Mouse (Mus musculus): ENCODE measurements around the gene Golgb1. TPM values are rescaled to one million over a fixed set of nuclear protein-coding genes. Genes with fewer than 3 reads are reported as not detected.

Golgb1 gene
- polyA plus RNA-seq, 2 experiments from 2014 or later, result 37.9 to 41.0 TPM

DNA sequence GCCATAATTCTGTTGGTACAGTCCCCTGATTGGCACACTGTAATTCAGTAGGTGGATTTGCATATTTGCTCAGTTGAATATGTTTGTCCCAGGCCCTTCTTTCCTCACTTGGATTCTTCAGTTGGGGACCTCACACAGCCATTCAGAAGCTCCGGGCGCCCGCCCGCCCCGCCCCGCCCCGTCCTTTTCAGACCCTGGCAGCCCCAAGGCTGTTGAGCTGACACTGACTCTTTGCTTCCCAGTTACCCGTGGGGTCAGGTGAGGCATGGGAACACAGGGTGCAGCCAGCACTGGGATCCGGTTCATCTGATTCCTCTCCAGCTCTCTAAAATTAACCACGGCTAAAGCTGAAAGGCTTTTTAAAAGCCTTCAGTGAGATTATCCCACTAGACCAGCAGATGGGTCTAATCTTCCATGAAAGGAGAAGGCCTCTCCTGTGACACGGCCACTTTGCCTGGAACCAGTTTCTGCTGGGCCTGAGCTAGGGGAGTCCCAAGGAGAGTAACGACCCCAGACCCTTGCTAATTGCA is 70.0 kb downstream of the Golgb1 start:
- no peak for ATAC-seq

DNA sequence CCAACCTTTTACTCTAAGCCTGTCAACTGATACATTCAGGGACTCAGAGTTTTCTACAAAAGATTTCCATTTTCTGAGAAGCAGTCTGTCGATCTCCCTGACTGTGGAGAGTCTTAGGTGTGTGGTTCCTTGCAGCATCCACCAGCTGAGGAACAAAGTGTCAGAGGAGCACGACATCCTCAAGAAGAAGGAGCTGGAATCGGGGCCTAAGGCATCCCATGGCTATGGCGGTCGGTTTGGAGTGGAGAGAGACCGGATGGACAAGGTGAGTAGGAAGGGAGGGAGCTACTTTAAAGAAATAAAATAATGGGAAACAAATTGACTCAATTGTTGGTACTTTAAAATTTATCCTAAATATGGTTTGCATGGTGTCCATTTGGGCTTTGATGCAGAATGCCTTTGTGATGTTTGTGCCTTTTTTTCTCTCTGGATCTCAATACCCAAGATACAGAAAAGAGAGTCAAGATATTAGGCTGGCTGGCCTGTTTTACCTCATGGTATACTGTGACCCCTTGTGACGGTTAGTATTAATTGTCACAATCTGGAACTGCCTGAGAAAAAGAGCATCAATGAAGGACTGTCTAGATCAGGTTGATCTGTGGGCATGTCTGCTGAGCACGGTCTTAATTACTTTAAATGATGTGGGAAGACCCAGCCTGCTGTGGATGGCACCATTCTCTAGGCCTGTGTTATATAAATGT is 71.7 kb downstream of the Golgb1 start:
- no peak for ATAC-seq

DNA sequence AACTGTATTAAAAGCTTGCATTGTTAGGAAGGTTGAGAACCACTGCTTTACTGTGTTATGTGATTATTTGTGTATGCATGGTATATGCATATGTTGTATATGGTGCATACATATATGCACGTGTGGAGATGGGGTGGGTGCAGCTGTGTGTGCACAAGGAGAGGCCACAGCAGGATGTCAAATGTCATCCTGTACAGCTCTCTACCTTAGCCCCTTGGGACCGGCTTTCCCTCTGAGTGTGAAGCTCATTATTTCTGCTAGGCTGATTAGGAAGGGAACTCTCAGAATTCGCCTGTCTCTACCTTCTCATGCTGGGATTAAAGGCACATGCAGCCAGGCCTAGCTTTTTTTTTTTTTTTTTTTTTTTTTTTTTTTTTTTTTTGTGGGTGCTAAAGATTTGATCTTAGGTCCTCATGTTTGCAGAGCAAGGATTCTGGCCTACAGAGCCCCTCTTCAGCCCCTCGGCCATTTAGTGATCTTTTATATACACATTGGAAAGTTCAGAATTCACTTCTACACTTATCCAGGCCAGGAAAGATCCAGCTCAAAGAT is 72.8 kb downstream of the Golgb1 start:
- no peak for ATAC-seq

DNA sequence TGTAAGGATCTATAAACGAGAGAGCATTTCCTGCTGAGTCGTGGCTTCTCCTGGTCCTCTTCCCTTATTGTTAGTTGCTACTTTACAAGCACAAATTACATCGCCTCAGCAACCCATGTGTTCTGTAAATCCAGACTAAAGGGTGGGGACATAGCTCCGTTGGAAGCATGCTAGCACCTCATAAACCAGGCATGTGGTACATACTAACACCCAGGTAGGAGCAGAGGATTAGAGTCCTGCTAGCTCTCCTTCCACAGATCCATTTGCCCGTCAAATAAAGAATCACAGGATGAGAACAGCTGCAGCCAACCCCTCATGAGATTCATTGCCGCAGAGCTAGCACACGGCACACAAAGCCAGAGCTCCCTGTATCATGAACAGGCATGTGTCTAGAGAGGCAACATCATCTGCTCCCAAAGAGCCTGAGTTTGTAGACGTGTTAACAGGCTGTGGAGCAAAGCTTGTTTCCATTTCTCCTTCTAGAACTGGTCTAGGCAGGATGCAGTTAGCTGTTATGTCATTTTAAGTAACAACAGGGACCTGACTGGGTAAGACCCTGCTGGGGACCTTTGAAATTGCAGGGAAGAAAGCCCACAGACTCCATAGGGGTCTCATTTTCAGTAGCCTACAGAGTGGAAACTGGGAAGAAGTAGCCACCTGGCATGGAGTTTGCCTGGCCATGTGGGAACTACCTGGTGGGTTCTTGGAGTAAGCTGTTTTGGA is 74.8 kb downstream of the Golgb1 start:
- no peak for ATAC-seq

DNA sequence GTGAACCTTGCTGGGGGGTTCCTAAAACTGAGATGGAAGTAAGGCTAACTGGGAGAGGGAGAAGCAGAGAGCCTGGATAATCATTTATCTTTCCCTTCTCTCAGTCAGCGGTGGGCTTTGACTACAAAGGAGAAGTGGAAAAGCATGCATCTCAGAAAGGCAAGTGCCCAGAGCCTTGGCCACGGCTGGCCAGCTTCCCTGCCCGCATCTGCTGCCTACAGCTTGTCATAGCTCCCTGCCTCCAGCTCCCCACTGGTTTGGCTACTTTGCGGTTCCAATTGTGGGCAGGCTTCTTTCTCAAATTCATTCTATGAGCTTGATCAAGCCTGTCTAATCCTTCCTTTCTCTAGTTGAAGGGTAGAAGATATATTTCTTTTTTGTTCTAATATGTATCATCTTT is 76.1 kb downstream of the Golgb1 start:
- no peak for ATAC-seq

DNA sequence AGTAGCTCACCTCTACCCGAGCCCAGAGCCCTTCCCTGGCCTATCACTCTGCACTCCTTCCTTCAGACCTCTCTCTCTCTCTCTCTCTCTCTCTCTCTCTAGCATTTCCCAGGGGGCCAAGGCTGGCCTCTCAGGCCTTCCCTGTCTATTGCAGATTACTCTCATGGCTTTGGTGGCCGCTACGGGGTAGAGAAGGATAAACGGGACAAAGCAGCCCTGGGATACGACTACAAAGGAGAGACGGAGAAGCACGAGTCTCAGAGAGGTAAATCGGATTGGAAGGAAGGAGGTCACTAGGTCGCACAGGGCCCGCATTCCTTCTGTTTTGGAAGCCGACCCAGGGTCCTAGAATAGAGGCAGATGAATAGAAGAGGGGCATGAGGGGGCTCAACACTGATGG is 80.2 kb downstream of the Golgb1 start:
- no peak for ATAC-seq

DNA sequence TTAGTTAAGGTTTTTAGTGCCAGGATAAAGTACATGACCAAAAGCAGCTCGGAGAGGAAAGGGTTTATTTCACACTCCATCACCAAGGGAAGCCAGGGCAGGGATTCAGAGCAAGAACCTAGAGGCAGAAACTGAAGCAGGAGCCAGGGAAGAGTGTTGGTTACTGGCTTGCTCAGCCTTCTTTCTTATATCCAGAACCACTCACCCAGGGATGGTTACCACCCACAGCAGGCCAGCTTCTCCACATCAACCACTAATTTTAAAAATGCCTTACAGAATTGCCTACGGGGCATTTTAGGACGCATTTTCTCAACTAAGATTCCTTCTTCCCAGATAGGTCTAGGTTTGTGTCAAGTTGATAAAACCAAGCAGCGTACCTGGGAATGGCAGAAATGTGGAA is 88.5 kb downstream of the Golgb1 start:
- ATAC-seq, result no peak

DNA sequence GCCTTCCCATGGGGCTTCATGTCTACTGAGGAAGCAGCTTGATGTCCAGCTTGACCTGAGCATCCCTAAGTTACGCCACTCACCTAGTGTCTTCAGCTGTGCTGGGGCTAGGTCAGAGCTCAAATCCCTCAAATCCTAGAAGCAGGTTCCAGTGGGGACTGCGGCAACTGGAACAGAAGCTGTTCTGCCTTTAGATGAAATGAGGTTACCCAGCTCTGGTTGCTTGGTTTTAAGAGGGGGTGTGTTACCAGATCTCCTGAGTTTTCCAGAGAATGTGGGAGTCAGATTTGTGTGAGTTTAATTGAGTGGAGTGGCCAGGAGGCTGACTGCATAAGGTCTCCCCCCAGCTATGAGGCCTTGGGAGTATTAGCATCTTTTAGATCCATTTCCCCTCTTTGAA is 104.2 kb downstream of the Golgb1 start:
- ATAC-seq, result no peak

Other genes with a start within 250 kb of the Golgb1 start
- 10 to 100 TPM; 41.5 to 52.1 TPM for gene Cd86, start 209.1 kb upstream of the Golgb1 start, polyA plus RNA-seq (2017; shearing (Covaris generic))
- 1 to 10 TPM; 6.3 to 7.3 TPM for gene Ildr1, start 181.2 kb upstream of the Golgb1 start, polyA plus RNA-seq (2017; shearing (Covaris generic))
- 10 to 100 TPM; 17.3 to 27.1 TPM for gene Slc15a2, start 90.2 kb upstream of the Golgb1 start, polyA plus RNA-seq (2017; shearing (Covaris generic))
- 10 to 100 TPM; 11.8 to 20.6 TPM for gene Iqcb1, start 46.8 kb upstream of the Golgb1 start, polyA plus RNA-seq (2017; shearing (Covaris generic))
- gene Eaf2, start 137 bp upstream of the Golgb1 start, polyA plus RNA-seq (2017; shearing (Covaris generic)), result 1 to 10 TPM in 1 of 2 experiments, under 1 TPM in 1; 0.32 to 2.1 TPM
- gene Hcls1, start 59.8 kb downstream of the Golgb1 start, polyA plus RNA-seq (2017; shearing (Covaris generic)), result 100 to 1,000 TPM; 186 to 375 TPM
- gene Fbxo40, start 115.3 kb downstream of the Golgb1 start, polyA plus RNA-seq (2017; shearing (Covaris generic)), result under 1 TPM; 0.32 to 0.48 TPM
- gene Polq, start 136.6 kb downstream of the Golgb1 start, polyA plus RNA-seq (2017; shearing (Covaris generic)), result 1 to 10 TPM; 1.5 to 3.0 TPM